Mouse (Mus musculus) embryonic facial prominence, embryonic 14.5 days (tissue): Measurements from ENCODE around the gene Cnst. TPM values are rescaled to one million over a fixed set of nuclear protein-coding genes. Genes with fewer than 3 reads are reported as not detected.

ENCODE experiments used
- ATAC-seq: fragments of 200-750 bp; cut with Nextera tagmentation; 2 replicates; pipeline ENCODE4 v1.8.0; 2017; ENCODE audit warnings: low read depth, moderate number of reproducible peaks, moderate TSS enrichment
- DNase-seq: peaks from one replicate; pipeline ENCODE4 v3.0.0-alpha.2; 2015; ENCODE audit warnings: low spot score
- H3K27ac ChIP-seq: fragments of 300-500 bp; sonication (generic); replicated peaks from 2 replicates; pipeline ENCODE4 v1.5.1; 2014; ENCODE audit warnings: low read depth, mild to moderate bottlenecking, low read length, moderate library complexity
- H3K27me3 ChIP-seq: fragments of 300-500 bp; sonication (generic); replicated peaks from 2 replicates; pipeline ENCODE4 v1.6.1; 2014; ENCODE audit warnings: low read length; ENCODE audit not compliant: control insufficient read depth, insufficient read depth
- H3K36me3 ChIP-seq: fragments of 300-500 bp; sonication (generic); 2 replicates; pipeline ENCODE4 v1.6.1; 2014; ENCODE audit warnings: low read length, mixed read lengths; ENCODE audit not compliant: control insufficient read depth, insufficient read depth
- H3K4me1 ChIP-seq: fragments of 300-500 bp; sonication (generic); 2 replicates; pipeline ENCODE4 v1.6.1; 2014; ENCODE audit warnings: antibody characterized with exemption, low read length; ENCODE audit not compliant: control insufficient read depth, insufficient read depth
- H3K4me2 ChIP-seq: fragments of 300-500 bp; sonication (generic); 2 replicates; pipeline ENCODE4 v1.6.1; 2014; ENCODE audit warnings: low read depth, mild to moderate bottlenecking, low read length, moderate library complexity, mixed read lengths
- H3K4me3 ChIP-seq: fragments of 300-500 bp; sonication (generic); 2 replicates; pipeline ENCODE4 v1.5.1; 2014; ENCODE audit warnings: low read depth, mild to moderate bottlenecking, low read length
- H3K9ac ChIP-seq: fragments of 300-500 bp; sonication (generic); 2 replicates; pipeline ENCODE4 v1.6.1; 2014; ENCODE audit warnings: low read depth, mild to moderate bottlenecking, low read length, moderate library complexity, mixed read lengths
- H3K9me3 ChIP-seq: fragments of 300-500 bp; sonication (generic); 2 replicates; pipeline ENCODE4 v1.6.1; 2016; ENCODE audit warnings: low read length; ENCODE audit not compliant: control insufficient read depth
- WGBS: fragments of 180-500 bp; shearing (Covaris S2); extraction: QIAGEN DNeasy Blood & Tissue Kit; methylation state at CpG from one replicate; pipeline ENCODE4 v1.1.7; 2014; 5-methylcytosine and 5-hydroxymethylcytosine counted together
- polyA plus RNA-seq: library from polyadenylated mRNA; unstranded; fragments of >200 nt; fragmentation: Nextera tagmentation; extraction: Ambion mirVana; gene quantifications from 2 replicates; pipeline ENCODE4 v1.2.1, GENCODE M21; 2014

Gene Cnst
- polyA plus RNA-seq, 1 experiment from 2014 or later: 15.8 TPM

GRCm38 (mm10) chr1:179592143-179592542 lies 46.0 kb downstream of the Cnst start:
- Histone ChIP-seq H3K4me3 (no peak overlapping the region), H3K36me3 (peaks cover 13% of the 10 kb centered on the region; the same call in 1 of the 2 replicates), H3K9ac (no peak overlapping the region), H3K27ac (no peak overlapping the region), H3K27me3 (no peaks in the 10 kb centered on the region), H3K9me3 (no peaks in the 10 kb centered on the region), H3K4me2 (no peak overlapping the region), H3K4me1 (peaks cover 5% of the 10 kb centered on the region; the same call in 1 of the 2 replicates)
- DNase-seq (no peak), ATAC-seq (no peak)
- 95% methylated on average over 2 of the region's 2 CpGs for WGBS

GRCm38 (mm10) chr1:179592972-179593371 lies 46.8 kb downstream of the Cnst start:
- no peak for ATAC-seq
- Histone ChIP-seq H3K4me1 (no peaks in the 10 kb centered on the region), H3K9ac (no peak overlapping the region), H3K4me3 (no peak overlapping the region), H3K4me2 (no peak overlapping the region), H3K9me3 (no peaks in the 10 kb centered on the region), H3K27me3 (no peaks in the 10 kb centered on the region), H3K36me3 (peaks cover 13% of the 10 kb centered on the region; the same call in 1 of the 2 replicates), H3K27ac (no peak overlapping the region)
- DNase-seq: no peak
- WGBS: 77% methylated on average over 7 of the region's 7 CpGs

- no peak overlapping the region for H3K4me3 ChIP-seq
- H3K4me2 ChIP-seq: no peak overlapping the region
These were observed 52.2 kb downstream of the Cnst start for GRCm38 (mm10) chr1:179598386-179598785.

GRCm38 (mm10) chr1:179604526-179604925 lies 58.4 kb downstream of the Cnst start:
- Histone ChIP-seq H3K4me3 (no peak overlapping the region), H3K36me3 (0 out of 2 replicates have a peak, but pooled peaks cover 4% of the 10 kb centered on the region), H3K4me1 (no peaks in the 10 kb centered on the region), H3K27ac (no peak overlapping the region), H3K9me3 (no peaks in the 10 kb centered on the region), H3K4me2 (no peak overlapping the region), H3K27me3 (no peaks in the 10 kb centered on the region), H3K9ac (no peak overlapping the region)
- no peak for ATAC-seq
- WGBS: 63% methylated on average over 3 of the region's 3 CpGs
- DNase-seq: no peak

More at GRCm38 (mm10) chr1:179598386-179598785, 52.2 kb downstream of the Cnst start:
- ATAC-seq (no peak), DNase-seq (no peak)
- no peaks in the 10 kb centered on the region for H3K9me3 ChIP-seq
- H3K36me3 ChIP-seq: 0 out of 2 replicates have a peak, but pooled peaks cover 4% of the 10 kb centered on the region
- no peaks in the 10 kb centered on the region for H3K4me1 ChIP-seq
- no peak overlapping the region for H3K9ac ChIP-seq
- no peak overlapping the region for H3K27ac ChIP-seq
- H3K27me3 ChIP-seq: no peaks in the 10 kb centered on the region
- 90% methylated on average over 5 of the region's 6 CpGs for WGBS

- peaks cover 17% of the 10 kb centered on the region; the same call in 1 of the 2 replicates for H3K36me3 ChIP-seq
- ATAC-seq (no peak), DNase-seq (no peak)
- 85% methylated on average over 9 of the region's 9 CpGs for WGBS
- H3K4me2 ChIP-seq: no peak overlapping the region
- H3K27me3 ChIP-seq: no peaks in the 10 kb centered on the region
- no peak overlapping the region for H3K9ac ChIP-seq
- H3K4me1 ChIP-seq: no peaks in the 10 kb centered on the region
- H3K4me3 ChIP-seq: no peak overlapping the region
- no peak overlapping the region for H3K27ac ChIP-seq
- no peaks in the 10 kb centered on the region for H3K9me3 ChIP-seq
These were observed 60.0 kb downstream of the Cnst start for GRCm38 (mm10) chr1:179606004-179606723.

- no peak overlapping the region for H3K4me2 ChIP-seq
- H3K4me3 ChIP-seq: no peak overlapping the region
- no peaks in the 10 kb centered on the region for H3K27me3 ChIP-seq
- no peaks in the 10 kb centered on the region for H3K4me1 ChIP-seq
- H3K9me3 ChIP-seq: no peaks in the 10 kb centered on the region
- peaks cover 17% of the 10 kb centered on the region; the same call in 1 of the 2 replicates for H3K36me3 ChIP-seq
- 87% methylated on average over 8 of the region's 8 CpGs for WGBS
- no peak overlapping the region for H3K9ac ChIP-seq
- DNase-seq: no peak
- no peak overlapping the region for H3K27ac ChIP-seq
- no peak for ATAC-seq
These were observed 62.4 kb downstream of the Cnst start for GRCm38 (mm10) chr1:179608521-179608920.

- DNase-seq (peak; percentile 43), ATAC-seq (peak; percentile 64; the same call in 1 of the 2 replicates)
- H3K4me1 ChIP-seq: no peaks in the 10 kb centered on the region
- WGBS: 58% methylated on average over 26 of the region's 26 CpGs
- H3K9me3 ChIP-seq: no peaks in the 10 kb centered on the region
- no peaks in the 10 kb centered on the region for H3K27me3 ChIP-seq
- H3K4me2 ChIP-seq: no peak overlapping the region
- H3K4me3 ChIP-seq: no peak overlapping the region
- no peak overlapping the region for H3K27ac ChIP-seq
- H3K36me3 ChIP-seq: peaks cover 21% of the 10 kb centered on the region; the same call in 1 of the 2 replicates
- H3K9ac ChIP-seq: no peak overlapping the region
These were observed 63.7 kb downstream of the Cnst start for GRCm38 (mm10) chr1:179609724-179610505.

- no peak for DNase-seq
- peaks cover 21% of the 10 kb centered on the region; the same call in 1 of the 2 replicates for H3K36me3 ChIP-seq
- H3K27me3 ChIP-seq: no peaks in the 10 kb centered on the region
- no peaks in the 10 kb centered on the region for H3K4me1 ChIP-seq
- no peak for ATAC-seq
- no peak overlapping the region for H3K27ac ChIP-seq
- no peak overlapping the region for H3K9ac ChIP-seq
- H3K9me3 ChIP-seq: no peaks in the 10 kb centered on the region
- 74% methylated on average over 3 of the region's 5 CpGs for WGBS
- no peak overlapping the region for H3K4me2 ChIP-seq
- no peak overlapping the region for H3K4me3 ChIP-seq
These were observed 65.0 kb downstream of the Cnst start for GRCm38 (mm10) chr1:179611182-179611581.
